Mouse (Mus musculus): ENCODE results near the gene Zbtb38. TPM values are rescaled to one million over a fixed set of nuclear protein-coding genes. Genes with fewer than 3 reads are reported as not detected.
"Not testable (repeated sequence)": the region's sequence is repeated elsewhere in the genome, so short reads cannot be mapped to it uniquely, and the experiment has no call there.

Zbtb38 gene
- total RNA-seq, 2 experiments from 2014 or later: 56.4 to 63.4 TPM

GRCm38 (mm10) chr9:96684165-96684792, 68.4 kb downstream of the Zbtb38 start:
- no peak for DNase-seq

- DNase-seq: no peak
These were observed 74.0 kb downstream of the Zbtb38 start for GRCm38 (mm10) chr9:96678611-96679010.

- DNase-seq: not testable (repeated sequence)
These were observed 74.9 kb downstream of the Zbtb38 start for GRCm38 (mm10) chr9:96677711-96678110.

GRCm38 (mm10) chr9:96676671-96677070, 76.0 kb downstream of the Zbtb38 start:
- no peak for DNase-seq

- DNase-seq: no peak
These were observed 76.6 kb downstream of the Zbtb38 start for GRCm38 (mm10) chr9:96675763-96676640.

GRCm38 (mm10) chr9:96675071-96675762, 77.4 kb downstream of the Zbtb38 start:
- peak in 1 of 2 experiments; percentile 30 for DNase-seq

GRCm38 (mm10) chr9:96674301-96674700, 78.3 kb downstream of the Zbtb38 start:
- no peak for DNase-seq

GRCm38 (mm10) chr9:96672466-96672865, 80.2 kb downstream of the Zbtb38 start:
- no peak for DNase-seq

- peak in 1 of 2 experiments; percentile 39 for DNase-seq
These were observed 81.4 kb downstream of the Zbtb38 start for GRCm38 (mm10) chr9:96671249-96671648.

GRCm38 (mm10) chr9:96669877-96670276, 82.8 kb downstream of the Zbtb38 start:
- peak; percentile 94 for DNase-seq

- DNase-seq: peak; percentile 74 to 80
These were observed 84.0 kb downstream of the Zbtb38 start for GRCm38 (mm10) chr9:96668628-96669027.

- DNase-seq: peak; percentile 20 to 30
These were observed 92.0 kb downstream of the Zbtb38 start for GRCm38 (mm10) chr9:96660510-96661244.

- no peak for DNase-seq
These were observed 92.8 kb downstream of the Zbtb38 start for GRCm38 (mm10) chr9:96659801-96660200.

GRCm38 (mm10) chr9:96653538-96653937, 99.1 kb downstream of the Zbtb38 start:
- no peak for DNase-seq

- no peak for DNase-seq
These were observed 99.9 kb downstream of the Zbtb38 start for GRCm38 (mm10) chr9:96652763-96653162.

- no peak for DNase-seq
These were observed 101.8 kb downstream of the Zbtb38 start for GRCm38 (mm10) chr9:96650807-96651206.

- DNase-seq: no peak
These were observed 102.7 kb downstream of the Zbtb38 start for GRCm38 (mm10) chr9:96649924-96650323.

GRCm38 (mm10) chr9:96649362-96649761, 103.3 kb downstream of the Zbtb38 start:
- no peak for DNase-seq

GRCm38 (mm10) chr9:96646668-96647295, 105.8 kb downstream of the Zbtb38 start:
- DNase-seq: no peak

GRCm38 (mm10) chr9:96644840-96645239, 107.8 kb downstream of the Zbtb38 start:
- DNase-seq: no peak

- not testable (repeated sequence) for DNase-seq
These were observed 108.6 kb downstream of the Zbtb38 start for GRCm38 (mm10) chr9:96644002-96644401.

GRCm38 (mm10) chr9:96639451-96639850, 113.2 kb downstream of the Zbtb38 start:
- DNase-seq: peak; percentile 42 to 43

All from layer of hippocampus, postnatal 36 days (tissue).